Mouse (Mus musculus): ENCODE data around the gene Zbp1. TPM values are rescaled to one million over a fixed set of nuclear protein-coding genes. Genes with fewer than 3 reads are reported as not detected.

Zbp1 gene
- polyA plus RNA-seq, 1 experiment from 2014 or later = 4.9 TPM

- H3K4me3 ChIP-seq (ENCODE audit: low read depth, low read length) = no peak overlapping the region
These were observed 13.5 kb upstream of the Zbp1 start for GRCm38 (mm10) chr2:173232065-173232765.

DNA sequence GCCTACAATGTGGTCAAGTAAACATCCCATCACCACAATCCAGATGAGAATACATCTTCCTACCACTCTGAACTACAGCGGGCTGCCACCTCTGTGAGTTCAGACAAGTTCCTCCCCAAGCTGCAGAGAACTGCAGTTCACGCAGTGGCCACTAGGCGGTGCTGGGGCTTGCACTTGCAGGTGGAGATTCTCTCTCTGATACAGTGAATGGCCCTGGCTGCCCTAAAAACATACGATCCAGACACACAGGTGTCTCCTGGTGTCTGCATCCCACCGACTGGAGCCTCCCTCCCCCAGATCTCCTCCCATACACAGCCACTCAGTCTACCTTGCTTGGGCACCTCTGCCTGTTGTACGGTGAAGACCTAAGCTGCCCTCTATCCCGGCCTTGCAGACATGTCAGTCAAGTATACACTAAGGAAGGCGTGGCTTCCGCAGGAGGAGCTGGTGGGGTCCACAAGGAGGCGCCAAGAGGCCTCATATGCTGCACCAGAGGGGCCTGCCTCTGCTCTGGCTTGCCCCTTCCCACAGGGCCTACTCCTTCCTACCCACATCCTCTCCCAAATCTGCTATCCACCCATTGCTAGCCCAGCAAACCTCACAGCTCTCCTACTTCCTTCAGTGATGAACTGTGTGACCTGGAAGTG lies 11.0 kb upstream of the Zbp1 start:
- 4% methylated on average over 10 of the region's 10 CpGs for WGBS (ENCODE audit: insufficient replicate concordance)
- Histone ChIP-seq H3K9ac (replicated peaks) (no peak overlapping the region), H3K4me1 (ENCODE audit: insufficient read depth) (no peaks in the 10 kb centered on the region), H3K9me3 (ENCODE audit: low read length) (no peaks in the 10 kb centered on the region), H3K4me3 (ENCODE audit: low read depth, low read length) (no peak overlapping the region), H3K27ac (ENCODE audit: low read depth) (no peak overlapping the region), H3K36me3 (replicated peaks; ENCODE audit: insufficient read depth, low read length) (no peaks in the 10 kb centered on the region), H3K27me3 (ENCODE audit: insufficient read depth, low read length) (no peaks in the 10 kb centered on the region), H3K4me2 (ENCODE audit: low read depth, low read length) (peak overlapping the region; percentile 15; the same call in 1 of the 2 replicates)
- ATAC-seq (peak; percentile 68), DNase-seq (peak; percentile 89)
- TF ChIP-seq EP300 (IDR thresholded peaks at IDR 0.05; ENCODE audit: low read depth) (no peak), CTCF (IDR thresholded peaks at IDR 0.05; ENCODE audit: low read depth) (peak; percentile 96)

More at GRCm38 (mm10) chr2:173232065-173232765, 13.5 kb upstream of the Zbp1 start:
- WGBS (ENCODE audit: insufficient replicate concordance) = 75% methylated on average over 22 of the region's 22 CpGs
- DNase-seq (no peak), ATAC-seq (no peak)
- no peaks in the 10 kb centered on the region for H3K4me1 ChIP-seq (ENCODE audit: insufficient read depth)
- TF ChIP-seq EP300 (IDR thresholded peaks at IDR 0.05; ENCODE audit: low read depth) (no peak), CTCF (IDR thresholded peaks at IDR 0.05; ENCODE audit: low read depth) (no peak)
- H3K36me3 ChIP-seq (replicated peaks; ENCODE audit: insufficient read depth, low read length) = no peaks in the 10 kb centered on the region
- no peak overlapping the region for H3K27ac ChIP-seq (ENCODE audit: low read depth)
- no peaks in the 10 kb centered on the region for H3K27me3 ChIP-seq (ENCODE audit: insufficient read depth, low read length)
- H3K4me2 ChIP-seq (ENCODE audit: low read depth, low read length) = no peak overlapping the region
- no peaks in the 10 kb centered on the region for H3K9me3 ChIP-seq (ENCODE audit: low read length)
- H3K9ac ChIP-seq (replicated peaks) = no peak overlapping the region

- no peak overlapping the region for H3K9ac ChIP-seq (replicated peaks)
- H3K9me3 ChIP-seq (ENCODE audit: low read length) = no peaks in the 10 kb centered on the region
- H3K4me3 ChIP-seq (ENCODE audit: low read depth, low read length) = no peak overlapping the region
- WGBS (ENCODE audit: insufficient replicate concordance) = 80% methylated on average over 8 of the region's 8 CpGs
- H3K4me2 ChIP-seq (ENCODE audit: low read depth, low read length) = no peak overlapping the region
- TF ChIP-seq EP300 (IDR thresholded peaks at IDR 0.05; ENCODE audit: low read depth) = no peak
- no peak for TF ChIP-seq CTCF (IDR thresholded peaks at IDR 0.05; ENCODE audit: low read depth)
- H3K36me3 ChIP-seq (replicated peaks; ENCODE audit: insufficient read depth, low read length) = no peaks in the 10 kb centered on the region
- no peak for DNase-seq
- H3K27ac ChIP-seq (ENCODE audit: low read depth) = no peak overlapping the region
- no peaks in the 10 kb centered on the region for H3K27me3 ChIP-seq (ENCODE audit: insufficient read depth, low read length)
- H3K4me1 ChIP-seq (ENCODE audit: insufficient read depth) = 0 out of 2 replicates have a peak, but pooled peaks cover 3% of the 10 kb centered on the region
- ATAC-seq = no peak
These were observed 9.8 kb upstream of the Zbp1 start for GRCm38 (mm10) chr2:173228567-173228966.

DNA sequence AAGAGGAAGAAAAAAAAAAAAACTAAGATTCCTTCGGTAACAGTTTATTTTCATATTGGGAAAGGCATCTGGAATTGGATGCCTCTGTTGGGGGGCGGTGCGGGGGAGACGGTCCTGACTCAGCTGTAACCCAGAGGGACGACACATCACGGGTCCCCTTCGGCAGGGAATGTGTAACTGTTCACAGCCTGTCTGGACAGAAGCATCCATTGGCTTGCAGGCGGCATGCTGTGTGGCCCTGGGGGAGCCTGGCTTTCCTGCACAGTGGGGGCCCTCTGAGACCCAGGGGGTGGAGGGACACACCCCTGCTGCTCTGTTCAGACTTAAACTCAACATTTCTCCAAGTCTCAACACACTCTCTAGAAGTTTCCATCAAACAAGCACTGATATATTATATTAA lies 8.1 kb upstream of the Zbp1 start:
- 80% methylated on average over 8 of the region's 8 CpGs for WGBS (ENCODE audit: insufficient replicate concordance)
- no peak overlapping the region for H3K4me3 ChIP-seq (ENCODE audit: low read depth, low read length)
- DNase-seq (no peak), ATAC-seq (no peak)
- no peaks in the 10 kb centered on the region for H3K36me3 ChIP-seq (replicated peaks; ENCODE audit: insufficient read depth, low read length)
- TF ChIP-seq CTCF (IDR thresholded peaks at IDR 0.05; ENCODE audit: low read depth) (no peak), EP300 (IDR thresholded peaks at IDR 0.05; ENCODE audit: low read depth) (no peak)
- no peaks in the 10 kb centered on the region for H3K9me3 ChIP-seq (ENCODE audit: low read length)
- H3K4me2 ChIP-seq (ENCODE audit: low read depth, low read length) = no peak overlapping the region
- H3K27me3 ChIP-seq (ENCODE audit: insufficient read depth, low read length) = no peaks in the 10 kb centered on the region
- H3K27ac ChIP-seq (ENCODE audit: low read depth) = no peak overlapping the region
- no peak overlapping the region for H3K9ac ChIP-seq (replicated peaks)
- H3K4me1 ChIP-seq (ENCODE audit: insufficient read depth) = 0 out of 2 replicates have a peak, but pooled peaks cover 3% of the 10 kb centered on the region

GRCm38 (mm10) chr2:173225906-173226305 lies 7.2 kb upstream of the Zbp1 start:
- Histone ChIP-seq H3K4me1 (ENCODE audit: insufficient read depth) (0 out of 2 replicates have a peak, but pooled peaks cover 3% of the 10 kb centered on the region), H3K9ac (replicated peaks) (no peak overlapping the region), H3K4me2 (ENCODE audit: low read depth, low read length) (no peak overlapping the region), H3K9me3 (ENCODE audit: low read length) (no peaks in the 10 kb centered on the region), H3K27ac (ENCODE audit: low read depth) (no peak overlapping the region), H3K36me3 (replicated peaks; ENCODE audit: insufficient read depth, low read length) (no peaks in the 10 kb centered on the region), H3K4me3 (ENCODE audit: low read depth, low read length) (no peak overlapping the region), H3K27me3 (ENCODE audit: insufficient read depth, low read length) (no peaks in the 10 kb centered on the region)
- TF ChIP-seq EP300 (IDR thresholded peaks at IDR 0.05; ENCODE audit: low read depth) (no peak), CTCF (IDR thresholded peaks at IDR 0.05; ENCODE audit: low read depth) (no peak)
- DNase-seq (no peak), ATAC-seq (no peak)
- 71% methylated on average over 7 of the region's 7 CpGs for WGBS (ENCODE audit: insufficient replicate concordance)

DNA sequence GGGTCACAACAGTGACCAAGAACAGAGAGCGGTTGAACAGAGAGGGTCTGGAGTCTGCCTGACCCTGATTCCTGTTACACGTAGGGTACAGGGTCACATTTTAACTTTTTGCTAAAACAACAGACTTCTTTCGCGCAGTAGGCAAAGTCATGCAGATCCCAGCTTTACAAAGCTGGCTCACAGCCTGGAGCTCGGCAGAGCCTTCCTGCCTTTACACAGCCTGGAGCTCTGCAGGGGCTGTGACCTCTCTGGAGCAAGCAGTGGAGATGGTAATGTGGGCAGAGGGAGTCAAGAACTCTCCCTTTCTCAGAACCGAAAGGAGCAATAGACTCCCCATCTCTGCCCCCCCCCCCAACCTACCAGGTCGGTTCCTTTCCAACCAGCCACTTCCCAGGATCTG lies 6.1 kb upstream of the Zbp1 start:
- no peak overlapping the region for H3K27ac ChIP-seq (ENCODE audit: low read depth)
- H3K9me3 ChIP-seq (ENCODE audit: low read length) = no peaks in the 10 kb centered on the region
- H3K36me3 ChIP-seq (replicated peaks; ENCODE audit: insufficient read depth, low read length) = no peaks in the 10 kb centered on the region
- no peak overlapping the region for H3K4me3 ChIP-seq (ENCODE audit: low read depth, low read length)
- ATAC-seq (no peak), DNase-seq (no peak)
- H3K4me1 ChIP-seq (ENCODE audit: insufficient read depth) = 0 out of 2 replicates have a peak, but pooled peaks cover 3% of the 10 kb centered on the region
- H3K4me2 ChIP-seq (ENCODE audit: low read depth, low read length) = no peak overlapping the region
- TF ChIP-seq CTCF (IDR thresholded peaks at IDR 0.05; ENCODE audit: low read depth) = no peak
- TF ChIP-seq EP300 (IDR thresholded peaks at IDR 0.05; ENCODE audit: low read depth) = no peak
- no peak overlapping the region for H3K9ac ChIP-seq (replicated peaks)
- H3K27me3 ChIP-seq (ENCODE audit: insufficient read depth, low read length) = no peaks in the 10 kb centered on the region
- 67% methylated on average over 7 of the region's 7 CpGs for WGBS (ENCODE audit: insufficient replicate concordance)

Data from liver, postnatal 0 days (tissue).